Mouse (Mus musculus): ENCODE results near the gene Aatk.

Aatk gene

DNA sequence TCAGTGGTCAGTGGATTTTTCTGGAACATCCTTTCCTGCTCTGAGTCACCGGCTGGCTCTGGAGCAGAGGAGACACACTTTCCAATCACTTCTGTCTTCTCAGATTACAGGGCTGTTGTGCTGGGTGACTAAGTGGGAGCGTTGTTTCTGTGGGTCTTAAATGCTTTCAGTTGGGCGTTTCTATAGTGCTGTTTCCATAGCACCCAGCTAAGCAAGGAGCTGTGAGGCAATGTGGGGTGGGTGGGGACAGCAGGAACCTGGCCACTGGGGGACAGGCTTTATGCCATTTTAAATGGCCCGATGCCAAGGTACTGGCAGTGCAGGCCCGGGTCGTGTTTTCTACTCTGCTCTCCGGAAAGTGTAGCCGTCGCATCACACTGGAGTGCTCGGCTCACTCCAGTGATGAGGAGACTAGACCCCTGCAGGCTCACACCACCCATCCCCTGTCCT lies 57.8 kb downstream of the Aatk start:
- DNase-seq (ENCODE audit: low spot score in 2 of 2), result no peak

DNA sequence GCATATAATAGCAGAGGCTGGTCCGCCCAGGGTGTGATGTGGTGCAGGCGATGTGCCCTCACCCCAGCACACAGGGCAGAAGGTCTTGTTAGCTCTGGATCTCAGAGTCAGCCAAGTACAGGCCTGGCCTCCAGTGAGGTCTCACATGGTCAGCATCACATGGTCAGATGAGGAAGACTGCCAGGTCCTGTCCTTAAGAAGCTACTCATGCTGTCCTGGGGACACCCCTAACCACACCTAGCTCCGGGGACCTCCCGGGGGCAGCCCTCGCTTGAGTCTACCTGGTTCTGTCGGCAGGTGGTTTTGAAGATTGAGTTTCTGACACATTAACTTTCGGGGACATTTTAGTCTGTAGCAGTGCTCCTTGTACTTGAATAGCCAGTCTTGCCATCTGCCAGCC lies 58.6 kb downstream of the Aatk start:
- DNase-seq (ENCODE audit: low spot score in 2 of 2), result no peak

DNA sequence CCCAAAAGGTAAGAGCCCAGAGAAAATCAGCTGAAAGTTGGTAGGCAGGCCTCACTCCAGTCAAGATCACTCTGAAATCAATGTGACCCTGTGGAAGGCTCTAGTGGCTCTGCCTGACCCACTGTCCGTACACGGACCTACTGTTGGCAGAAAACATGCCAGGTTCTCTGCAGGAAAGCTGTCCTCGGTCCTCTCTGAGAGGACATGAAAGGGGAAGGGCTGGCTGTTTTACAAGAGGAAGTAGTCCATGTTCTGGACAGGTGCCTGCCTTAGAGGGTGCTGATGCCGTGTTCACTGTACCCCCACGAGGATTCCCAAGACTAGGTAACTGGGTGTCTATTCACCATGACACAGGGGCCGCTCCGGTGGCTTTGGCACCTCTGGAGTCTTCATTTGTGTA lies 59.1 kb downstream of the Aatk start:
- DNase-seq (ENCODE audit: low spot score in 2 of 2), result peak in 1 of 2 experiments; percentile 30

DNA sequence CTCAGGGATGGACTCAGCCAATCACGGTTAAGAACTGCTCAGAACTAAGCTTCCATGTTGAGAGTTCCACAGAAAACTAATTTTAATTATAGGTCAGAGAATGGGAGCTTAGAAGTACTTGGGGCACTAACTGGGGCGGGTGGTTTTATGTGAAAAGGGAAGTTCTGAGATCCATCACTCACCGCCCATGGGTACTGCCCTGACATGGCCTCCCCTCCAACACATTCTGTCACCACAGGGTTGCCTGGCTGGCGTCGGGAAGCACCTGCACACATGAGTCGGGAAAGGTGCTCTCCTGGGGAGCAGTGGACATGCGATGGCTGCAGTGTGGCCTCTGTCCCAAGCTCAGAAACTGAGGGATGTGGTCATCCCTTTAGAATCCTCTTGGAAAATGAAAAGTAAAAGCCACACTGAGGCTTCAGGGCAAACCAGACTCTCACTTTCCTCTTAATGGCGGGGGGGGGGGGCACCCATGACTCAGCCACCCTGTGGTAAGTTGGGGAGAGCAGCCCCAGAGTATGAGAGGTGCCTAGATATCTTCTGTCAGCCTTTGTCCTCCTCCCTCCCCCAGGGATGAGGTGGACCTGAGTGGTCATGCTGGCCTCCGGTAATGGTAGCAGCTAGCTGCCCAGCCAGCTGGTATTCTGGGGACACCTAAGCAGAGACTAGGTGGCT lies 60.1 kb downstream of the Aatk start:
- no peak for DNase-seq (ENCODE audit: low spot score in 2 of 2)

DNA sequence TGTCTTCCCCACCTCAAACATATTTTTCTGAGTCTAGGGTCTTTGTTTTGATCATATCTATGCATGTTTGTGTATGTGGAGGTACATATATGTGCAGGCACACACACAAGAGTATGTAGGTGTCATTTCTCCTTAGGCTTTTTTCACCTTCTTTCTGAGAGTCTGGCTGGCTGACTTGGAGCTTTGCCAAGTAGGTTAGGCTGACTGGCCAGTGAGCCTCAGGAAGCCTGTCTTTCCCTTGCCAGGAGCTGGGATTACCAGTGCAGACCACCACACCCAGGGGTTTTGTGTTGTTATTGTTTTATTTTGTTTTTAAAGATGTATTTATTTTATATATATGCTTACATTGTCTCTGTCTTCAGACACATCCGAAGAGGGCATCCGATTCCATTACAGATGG lies 63.8 kb downstream of the Aatk start:
- DNase-seq (ENCODE audit: low spot score in 2 of 2), result no peak

DNA sequence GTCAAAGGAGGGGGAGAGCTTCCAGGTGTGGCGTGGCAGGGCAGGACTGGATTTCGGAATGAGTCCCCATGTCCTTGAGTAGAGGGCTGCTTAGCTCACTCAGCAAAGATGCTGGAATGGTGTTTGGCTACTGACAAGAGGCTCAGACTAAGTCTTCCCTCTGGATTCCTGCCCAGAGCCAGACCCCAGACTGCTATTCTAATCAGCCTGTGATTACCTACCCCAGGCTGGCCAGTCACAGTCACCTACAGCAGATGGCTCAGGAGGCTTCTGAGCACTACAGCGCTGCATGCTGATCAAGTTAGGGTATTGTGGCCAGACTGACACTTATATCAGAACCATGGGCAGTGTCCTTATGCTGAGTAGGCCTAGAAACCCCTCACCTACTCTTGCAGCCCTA lies 64.7 kb downstream of the Aatk start:
- DNase-seq (ENCODE audit: low spot score in 2 of 2), result no peak

DNA sequence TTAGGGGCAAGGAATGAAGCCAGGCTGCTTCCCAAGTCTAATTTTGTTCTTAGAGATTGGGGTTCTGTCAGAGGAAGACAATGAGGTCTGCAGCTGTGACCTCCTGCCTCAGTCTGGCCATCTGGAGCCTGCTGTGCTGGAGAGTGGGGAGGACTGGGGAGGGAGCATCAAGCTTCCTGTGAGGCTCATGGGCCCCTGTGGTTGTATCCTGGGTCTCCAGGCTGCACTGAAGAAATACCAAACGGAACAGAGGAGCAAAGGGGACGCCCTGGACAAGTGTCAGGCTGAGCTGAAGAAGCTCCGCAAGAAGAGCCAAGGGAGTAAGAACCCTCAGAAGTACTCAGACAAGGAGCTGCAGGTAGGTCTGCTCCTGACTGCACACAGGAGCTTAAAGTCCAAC lies 65.2 kb downstream of the Aatk start:
- no peak for DNase-seq (ENCODE audit: low spot score in 2 of 2)

DNA sequence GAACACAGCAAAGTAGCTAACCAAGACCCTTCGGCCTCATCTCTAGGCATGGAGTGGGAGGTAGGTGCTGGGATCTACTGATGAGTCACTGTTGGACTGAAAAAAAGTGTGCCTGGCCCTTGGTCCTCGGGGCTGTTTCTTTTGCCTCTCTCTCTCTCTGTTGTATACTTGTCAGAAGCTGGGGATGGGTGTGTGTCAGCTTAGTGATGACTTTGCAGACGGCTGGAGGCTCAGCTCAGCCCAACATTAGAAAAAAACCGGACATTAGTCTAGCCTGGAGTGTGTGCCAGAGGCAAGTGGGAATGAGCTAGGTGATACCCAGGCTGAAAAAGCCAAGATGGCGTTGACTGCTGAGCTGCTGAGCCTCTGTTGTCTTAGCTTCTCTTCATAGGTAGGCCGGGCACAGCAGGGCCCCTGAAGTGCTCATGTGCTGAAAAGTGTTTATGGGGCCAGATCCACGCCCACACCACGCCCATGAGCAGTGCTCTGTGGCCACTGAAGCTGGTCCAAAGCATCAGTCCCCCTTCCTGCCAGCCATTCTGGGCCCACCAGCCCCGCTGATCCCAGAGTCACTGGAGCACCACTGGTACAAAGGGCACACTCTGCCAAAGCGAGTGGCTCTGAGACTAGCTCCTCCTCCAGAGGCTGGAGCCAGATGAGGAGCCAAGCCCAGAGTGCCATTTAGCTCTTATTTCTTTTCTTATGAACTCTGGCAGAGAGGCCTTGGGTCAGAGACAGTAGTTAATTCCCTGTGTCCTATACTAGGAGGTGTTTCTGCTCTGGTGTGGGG lies 67.2 kb downstream of the Aatk start:
- no peak for DNase-seq (ENCODE audit: low spot score in 2 of 2)

DNA sequence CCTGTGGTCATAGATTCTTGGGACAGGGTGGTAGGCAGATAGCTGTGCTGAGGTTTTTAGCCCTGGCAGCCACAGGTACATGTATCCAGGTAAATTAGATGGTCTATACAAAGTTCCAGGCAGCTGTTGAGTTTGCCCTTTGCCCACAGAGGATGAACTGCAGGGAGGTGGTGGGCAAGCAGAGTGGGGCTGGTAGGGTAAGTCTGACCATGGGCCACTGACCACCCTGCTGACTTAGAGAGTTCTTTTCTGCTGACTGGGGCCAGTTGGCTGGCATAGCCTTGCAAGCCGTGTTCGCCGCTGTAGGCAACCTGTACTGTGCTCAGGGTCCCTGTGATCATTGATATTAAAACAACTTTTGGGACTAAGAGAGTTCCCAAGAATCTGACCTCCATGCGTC lies 68.3 kb downstream of the Aatk start:
- no peak for DNase-seq (ENCODE audit: low spot score in 2 of 2)

DNA sequence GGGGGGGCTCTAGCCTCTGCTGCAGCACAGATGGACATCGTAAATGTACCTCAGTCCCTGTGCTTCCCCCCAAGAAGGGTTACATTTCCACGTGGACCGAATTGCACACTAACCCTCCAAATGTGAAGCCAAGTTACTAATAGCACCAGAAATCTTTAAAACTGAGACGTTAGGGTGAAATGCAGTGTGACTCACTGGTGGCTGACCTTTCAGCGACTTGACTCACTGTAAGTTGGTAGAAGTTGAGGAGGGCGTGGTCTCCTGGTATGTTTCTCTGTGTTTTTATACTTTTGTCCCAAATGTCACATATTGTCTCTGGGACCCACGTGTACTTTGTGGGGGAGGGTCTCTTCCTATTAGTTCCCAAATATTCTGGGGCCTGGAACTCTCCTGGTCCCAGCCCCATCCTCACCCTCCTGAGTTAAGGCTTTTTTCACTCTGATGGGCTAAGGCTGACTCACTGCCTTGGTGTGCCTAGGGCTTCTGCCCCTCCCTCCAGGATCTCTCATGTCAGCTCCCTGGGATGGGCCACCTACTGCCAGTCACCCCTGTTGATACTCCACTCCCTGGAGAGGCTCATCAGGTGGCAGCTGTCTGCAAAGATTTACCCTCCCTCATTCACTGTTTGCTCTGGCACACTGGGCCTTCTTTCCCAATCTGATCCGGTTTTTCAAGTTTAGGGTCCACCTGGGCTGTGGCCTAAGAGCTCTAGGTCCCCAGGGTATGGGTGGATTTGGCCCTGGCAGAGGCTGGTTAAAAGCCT lies 71.0 kb downstream of the Aatk start:
- no peak for DNase-seq (ENCODE audit: low spot score in 2 of 2)

DNA sequence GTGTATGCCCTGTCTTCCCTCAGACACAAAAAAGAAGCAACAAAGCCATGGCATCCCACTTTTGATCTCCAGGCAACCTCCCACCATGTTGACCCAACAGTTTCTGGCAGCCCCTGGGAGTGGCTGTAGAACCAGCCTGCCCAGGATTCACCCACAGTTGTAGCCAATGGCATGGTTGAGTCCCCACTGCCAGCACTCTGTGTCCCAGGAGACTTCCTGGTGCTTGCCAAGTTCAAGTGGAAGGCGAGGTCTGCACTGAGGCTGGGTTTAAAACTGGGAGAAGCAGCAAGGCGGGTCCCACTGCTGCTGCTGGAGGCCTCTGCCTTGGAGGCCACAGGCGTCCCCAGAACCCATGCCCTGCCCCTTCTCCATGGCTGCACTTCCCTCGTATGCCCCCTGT lies 73.2 kb downstream of the Aatk start:
- DNase-seq (ENCODE audit: low spot score in 2 of 2), result no peak

DNA sequence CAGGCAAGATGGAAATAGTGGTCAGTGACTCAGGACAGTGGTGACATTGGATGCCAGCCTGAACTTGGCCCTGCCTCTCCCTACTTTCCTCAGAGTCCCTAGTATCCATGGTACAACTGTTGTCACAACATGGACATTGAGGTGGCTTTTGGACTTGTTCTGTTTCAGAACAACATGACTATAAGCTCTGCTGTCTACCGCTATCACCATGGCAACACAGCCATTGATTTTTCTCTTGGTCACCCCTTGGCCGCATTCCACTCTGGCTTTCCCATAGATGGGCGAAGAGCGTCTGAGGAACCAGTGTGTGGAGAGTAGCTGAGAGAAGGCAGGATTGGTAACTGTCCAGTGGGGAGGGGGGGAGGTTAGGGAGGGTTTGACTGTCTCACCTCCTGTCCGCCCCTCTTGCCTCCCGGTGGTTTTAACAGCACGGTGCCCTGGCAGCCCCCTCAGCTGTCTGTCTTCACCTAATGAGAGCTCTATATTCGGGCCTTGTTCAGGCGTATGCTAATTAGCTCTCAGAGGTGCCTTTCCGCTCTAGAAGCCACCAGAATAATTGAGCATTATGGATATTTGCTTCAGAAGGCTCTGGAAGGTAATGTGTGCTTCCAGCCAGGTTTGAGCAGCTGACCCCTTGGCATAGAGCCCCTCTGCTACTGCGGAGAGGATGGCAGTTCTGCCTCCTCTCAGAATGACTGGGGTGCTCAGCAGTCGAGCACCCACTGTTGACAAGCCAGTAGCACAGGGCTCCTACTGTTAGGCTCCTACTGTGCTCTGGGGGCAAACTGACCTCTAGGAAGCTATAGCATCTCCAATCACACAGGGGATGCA lies 76.7 kb downstream of the Aatk start:
- no peak for DNase-seq (ENCODE audit: low spot score in 2 of 2)

DNA sequence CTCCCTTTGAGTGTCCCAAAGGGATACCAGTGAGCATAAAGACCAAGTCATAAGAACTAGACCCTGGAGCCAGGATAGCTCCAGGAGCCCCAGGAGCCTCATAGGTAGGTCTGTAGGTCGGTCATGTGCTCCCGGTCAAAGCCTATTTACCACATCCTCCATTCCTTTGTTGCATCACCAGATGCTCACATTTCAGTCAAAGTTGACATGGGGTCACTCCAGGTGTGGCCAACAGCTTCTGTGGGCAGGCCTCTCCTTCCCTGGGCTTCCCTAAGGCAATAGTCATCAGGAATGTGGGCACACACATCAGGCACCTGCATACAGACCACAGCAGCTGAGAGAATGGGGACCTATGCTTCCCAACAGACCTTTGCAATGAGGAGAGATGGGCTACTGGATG lies 79.1 kb downstream of the Aatk start:
- no peak for DNase-seq (ENCODE audit: low spot score in 2 of 2)

DNA sequence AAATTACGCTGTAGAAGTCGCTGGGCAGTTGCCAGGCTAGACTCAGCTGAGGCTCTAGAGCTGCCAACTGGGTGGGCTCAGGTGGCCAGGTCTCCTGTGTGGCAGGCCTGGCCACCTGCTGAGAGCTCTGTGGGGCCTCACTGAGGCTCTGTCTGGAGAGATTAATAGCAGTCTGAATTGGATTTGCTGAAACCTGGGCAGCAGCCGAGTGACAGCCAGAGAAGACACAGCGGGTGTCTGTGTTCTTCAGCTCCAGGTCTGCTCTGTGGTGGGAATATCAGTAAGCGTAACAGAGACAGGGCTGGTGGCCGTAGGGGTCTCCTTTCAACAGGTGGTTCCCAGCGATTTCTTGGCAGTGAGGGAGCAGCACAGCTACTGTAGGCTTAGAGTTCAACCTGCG lies 79.6 kb downstream of the Aatk start:
- no peak for DNase-seq (ENCODE audit: low spot score in 2 of 2)

DNA sequence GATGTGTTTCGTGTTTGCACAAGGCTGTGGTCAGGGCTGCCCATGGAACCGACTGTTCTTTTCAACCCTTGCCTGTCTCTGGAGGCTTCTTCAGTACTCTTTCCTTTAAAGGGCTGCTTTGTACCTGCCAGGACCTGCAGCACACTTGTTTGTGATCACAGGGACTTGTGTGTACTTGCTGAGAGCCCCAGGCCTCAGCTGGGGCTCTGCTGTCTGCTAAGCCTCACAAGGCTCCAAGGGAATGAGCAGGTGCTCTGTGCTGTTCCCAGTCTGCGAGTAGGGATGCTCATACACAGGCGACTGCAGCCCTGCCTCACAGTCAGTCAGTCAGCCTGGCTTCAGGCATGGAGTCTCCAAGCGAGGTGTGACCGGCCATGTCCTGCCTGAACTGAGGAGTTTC lies 80.7 kb downstream of the Aatk start:
- no peak for DNase-seq (ENCODE audit: low spot score in 2 of 2)

DNA sequence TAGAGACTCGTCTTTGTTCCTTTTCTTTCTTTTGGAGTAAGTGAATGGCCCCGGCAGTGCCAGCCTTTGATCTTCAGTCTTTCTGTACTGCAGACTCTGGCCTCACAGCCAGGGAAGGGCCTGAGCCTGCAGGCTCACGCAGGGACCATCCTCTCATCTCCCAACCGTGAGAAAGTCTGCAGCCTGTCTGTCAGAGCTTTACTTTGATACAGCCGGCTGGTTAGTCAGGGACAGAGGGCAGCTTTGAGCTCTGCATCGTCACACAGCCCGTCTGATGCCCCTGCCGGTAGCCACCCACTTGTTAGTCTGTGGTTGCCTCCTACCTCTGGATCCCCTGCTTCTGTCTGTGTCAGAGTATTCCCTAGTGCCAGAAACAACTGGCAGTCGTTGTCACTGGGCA lies 81.9 kb downstream of the Aatk start:
- no peak for DNase-seq (ENCODE audit: low spot score in 2 of 2)

DNA sequence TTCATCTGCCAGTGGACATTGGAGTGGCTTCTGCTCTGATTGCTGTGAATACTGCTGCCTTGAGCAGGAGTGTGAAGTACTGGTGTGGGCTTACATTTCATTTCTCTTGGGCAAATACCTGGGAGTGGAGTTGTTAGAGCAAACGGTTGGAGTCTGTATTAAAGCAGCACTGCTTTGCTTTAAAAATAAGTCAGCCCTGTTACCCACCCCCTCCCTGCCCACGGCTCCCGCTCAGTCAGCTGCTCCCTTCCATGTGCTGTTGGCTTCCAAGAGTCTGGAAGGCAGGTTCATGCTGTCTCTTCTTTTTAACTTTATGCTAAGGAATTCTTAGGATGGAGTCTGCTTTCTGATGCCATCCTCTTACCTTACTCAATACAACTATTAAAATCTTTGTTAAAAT lies 85.5 kb downstream of the Aatk start:
- DNase-seq (ENCODE audit: low spot score in 2 of 2), result no peak

DNA sequence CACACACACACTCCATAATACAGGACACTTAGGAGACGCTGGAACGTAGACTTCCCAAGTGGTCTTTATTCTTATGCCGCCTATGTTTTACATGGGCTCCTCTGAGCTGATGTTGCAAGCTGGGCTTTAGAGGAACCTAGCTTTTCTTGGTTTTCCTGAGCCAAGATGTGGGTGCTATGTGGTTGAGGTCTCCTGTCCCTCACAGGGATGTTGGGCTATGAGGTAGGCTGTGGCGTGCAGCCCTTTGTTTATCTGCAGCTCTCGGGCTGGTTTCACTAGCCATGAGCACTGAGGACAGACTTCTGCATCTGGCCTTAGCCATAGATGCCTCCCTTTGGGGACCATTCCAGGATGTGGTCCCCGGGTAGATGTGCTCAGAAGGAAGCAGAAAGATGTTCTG lies 86.3 kb downstream of the Aatk start:
- no peak for DNase-seq (ENCODE audit: low spot score in 2 of 2)

DNA sequence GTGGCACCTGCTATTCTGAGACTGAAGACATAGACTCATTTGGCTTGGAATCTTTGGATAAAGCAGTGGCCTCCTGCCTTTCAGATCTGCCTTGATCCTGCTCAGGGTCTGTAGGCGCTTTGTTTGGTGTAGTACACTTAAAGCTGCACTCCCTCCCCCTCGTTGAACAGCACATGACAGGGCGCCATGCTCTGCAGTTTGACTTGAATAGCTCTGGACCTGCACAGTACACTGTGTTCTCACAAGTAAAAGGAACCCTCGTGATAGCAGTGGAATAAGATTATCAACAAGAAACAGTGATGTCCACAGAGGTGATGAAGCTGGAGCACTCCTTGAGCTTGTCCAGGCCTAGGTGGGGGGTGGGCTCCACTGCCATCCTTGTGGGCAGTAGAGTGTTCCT lies 87.3 kb downstream of the Aatk start:
- no peak for DNase-seq (ENCODE audit: low spot score in 2 of 2)

DNA sequence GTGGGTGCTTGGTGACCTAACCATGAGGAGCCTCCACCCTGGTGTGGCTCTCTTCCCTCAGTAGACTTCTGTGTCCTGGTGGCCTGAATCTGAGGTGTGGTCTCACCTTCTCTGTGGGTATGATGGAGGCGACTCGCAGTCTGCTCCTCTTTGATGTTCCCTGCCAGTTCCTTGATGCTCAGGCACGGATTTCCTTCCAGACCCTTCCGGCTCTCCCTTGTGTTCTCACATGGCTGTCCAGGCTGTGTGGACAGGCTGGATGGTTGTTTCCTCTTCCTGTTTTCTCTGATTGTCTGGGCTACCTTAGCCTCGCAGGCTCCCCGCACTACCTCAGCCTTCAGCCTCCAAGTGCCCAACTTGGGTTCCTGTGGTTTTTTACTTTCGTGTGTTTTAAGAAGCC lies 88.1 kb downstream of the Aatk start:
- no peak for DNase-seq (ENCODE audit: low spot score in 2 of 2)
